Mouse (Mus musculus): ENCODE measurements at regions not wholly inside any gene's neighbourhood (a gene's known extent, or its start where the extent isn't known, plus 50 kb on each side); places are given as distances from the start of the nearest gene placed in this dataset.

DNA sequence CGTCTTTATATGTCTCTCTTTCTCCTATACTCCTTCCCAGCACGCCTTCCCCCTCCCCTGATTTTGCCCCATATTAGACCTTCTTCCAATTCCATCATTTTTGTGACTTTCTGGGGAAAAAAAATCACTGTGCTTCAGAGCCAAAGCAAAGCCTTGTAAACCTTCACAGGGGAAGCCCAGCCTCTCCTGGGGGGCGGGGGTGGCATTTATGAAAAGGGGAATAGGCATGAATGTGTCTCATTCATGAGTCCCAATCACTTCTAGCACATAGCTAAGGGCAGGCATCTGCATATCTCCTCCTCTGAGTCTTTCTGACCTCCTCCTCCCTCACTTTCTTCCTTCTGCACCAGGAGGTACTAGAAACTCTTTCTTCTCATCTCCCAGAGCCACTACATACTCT lies 149.8 kb downstream of the Adamts15 start:
- DNase-seq (ENCODE audit: low spot score in 2 of 2) = no peak

DNA sequence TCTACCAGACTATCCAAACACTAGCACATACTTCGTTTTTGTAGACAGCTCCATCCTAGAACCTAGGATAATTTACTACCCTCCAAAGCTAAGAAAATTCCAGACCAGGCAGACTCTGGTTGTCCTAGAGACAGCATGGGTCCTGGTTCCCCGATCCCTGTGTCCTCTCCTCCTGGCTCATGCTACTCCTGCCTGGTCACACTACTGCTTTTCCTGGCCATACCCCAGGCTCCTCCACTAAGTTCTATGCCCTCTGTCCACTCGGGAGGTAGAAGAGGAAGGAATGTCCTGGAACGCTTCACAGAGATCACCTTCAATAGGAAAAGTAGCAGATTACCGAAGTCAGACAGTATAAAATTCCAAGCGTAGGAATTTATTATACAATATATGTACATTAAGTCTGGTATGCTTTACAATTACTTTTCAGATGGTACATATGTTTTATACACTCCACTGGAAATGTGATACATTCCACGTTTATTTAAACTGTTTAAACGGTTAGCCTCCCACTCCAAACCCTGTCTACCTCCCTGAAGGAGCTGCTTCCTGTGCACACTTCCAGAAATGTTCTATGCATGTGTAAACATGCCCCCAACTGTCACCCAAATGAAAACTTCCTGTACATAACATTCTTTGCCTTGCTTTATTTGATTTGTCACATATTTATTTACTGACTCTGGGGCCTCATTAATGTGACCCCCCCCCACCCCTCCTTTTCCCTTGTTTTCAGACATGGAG lies 151.6 kb downstream of the Adamts15 start:
- no peak for DNase-seq (ENCODE audit: low spot score in 2 of 2)

DNA sequence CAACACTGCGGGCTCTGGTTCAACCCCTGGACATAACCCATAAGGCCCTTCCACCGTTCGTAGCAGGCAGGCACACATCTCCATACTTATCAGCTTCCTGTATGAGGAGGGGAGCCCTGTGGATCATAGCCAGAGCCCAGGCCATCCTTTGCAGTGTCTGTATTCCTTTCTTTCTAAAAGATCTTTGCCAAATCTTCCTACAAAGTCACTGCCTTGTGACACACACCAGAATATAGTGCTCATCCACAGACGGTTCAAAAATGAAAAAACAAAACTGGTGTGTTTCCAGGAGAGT lies 152.9 kb downstream of the Adamts15 start:
- no peak for DNase-seq (ENCODE audit: low spot score in 2 of 2)

DNA sequence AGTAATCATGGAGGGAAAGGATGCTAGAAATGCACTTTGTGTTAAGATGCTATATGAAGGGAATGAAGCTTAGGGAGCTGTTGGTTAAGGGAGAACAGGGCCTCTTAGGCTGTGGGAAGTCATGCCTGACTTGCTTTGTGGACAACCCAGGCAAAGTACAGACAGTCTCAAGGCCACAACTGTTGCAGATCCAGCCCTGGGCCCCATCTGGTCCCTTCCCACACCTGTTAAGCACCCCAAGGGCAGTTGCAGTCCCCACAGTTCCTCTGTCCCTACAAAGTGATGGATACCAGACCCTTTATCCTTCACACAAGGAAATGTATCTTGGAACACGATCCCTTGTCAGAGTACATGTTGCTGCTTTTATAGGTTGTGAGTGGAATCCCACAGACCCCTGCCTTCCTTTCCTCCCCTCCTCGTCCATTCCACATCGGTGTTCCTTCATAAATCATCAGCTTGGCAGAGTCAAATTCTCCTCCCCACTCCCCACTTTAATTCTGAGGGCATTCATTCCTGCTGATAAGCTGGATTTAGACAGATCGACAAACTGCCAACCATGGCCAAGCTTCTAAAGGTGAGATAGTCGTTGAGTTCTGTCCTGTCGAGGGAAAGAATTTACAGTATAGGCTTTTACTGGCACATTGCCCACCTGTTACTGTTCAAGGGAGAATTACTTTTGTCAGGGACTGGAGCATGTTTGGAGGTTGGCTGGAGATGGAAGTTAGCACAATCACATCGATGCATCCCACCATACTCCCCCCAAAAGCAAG lies 153.4 kb downstream of the Adamts15 start:
- no peak for DNase-seq (ENCODE audit: low spot score in 2 of 2)

DNA sequence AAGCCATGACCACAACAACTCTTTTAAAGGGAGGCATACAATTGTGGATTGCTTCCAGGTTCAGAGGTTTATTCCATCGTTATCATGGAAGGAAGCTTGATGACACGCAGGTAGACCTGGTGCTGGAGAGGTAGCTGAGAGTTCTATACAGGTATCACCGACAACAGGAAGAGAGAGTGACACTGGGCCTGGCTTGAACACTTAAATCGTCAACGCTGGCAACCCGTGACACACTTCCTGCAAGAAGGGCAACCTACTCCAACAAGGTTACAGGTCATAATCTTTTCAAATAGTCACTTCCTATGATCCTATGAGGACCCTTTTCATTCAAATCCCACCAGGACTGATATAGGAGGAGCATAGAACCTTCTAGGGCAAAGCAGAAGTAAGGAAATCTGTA lies 155.6 kb downstream of the Adamts15 start:
- no peak for DNase-seq (ENCODE audit: low spot score in 2 of 2)

DNA sequence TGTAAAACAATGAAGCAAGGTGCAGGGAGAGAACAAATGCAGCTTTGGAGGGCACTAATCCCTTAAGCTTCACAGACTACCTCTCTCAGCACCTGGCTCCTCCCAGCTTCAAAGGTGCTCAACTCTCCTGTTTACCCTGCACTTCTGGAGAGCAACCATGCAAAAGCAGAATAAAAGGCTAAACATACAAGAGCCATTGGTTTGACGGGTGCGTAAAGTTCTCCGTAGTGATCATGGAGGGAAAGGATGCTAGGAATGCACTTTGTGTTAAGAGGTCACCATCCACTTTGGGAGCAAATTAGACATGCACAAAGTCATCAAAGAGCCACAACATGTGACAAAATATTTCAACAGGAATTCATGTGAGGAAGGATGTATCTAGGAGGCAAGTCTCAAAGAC lies 156.1 kb downstream of the Adamts15 start:
- DNase-seq (ENCODE audit: low spot score in 2 of 2) = no peak

DNA sequence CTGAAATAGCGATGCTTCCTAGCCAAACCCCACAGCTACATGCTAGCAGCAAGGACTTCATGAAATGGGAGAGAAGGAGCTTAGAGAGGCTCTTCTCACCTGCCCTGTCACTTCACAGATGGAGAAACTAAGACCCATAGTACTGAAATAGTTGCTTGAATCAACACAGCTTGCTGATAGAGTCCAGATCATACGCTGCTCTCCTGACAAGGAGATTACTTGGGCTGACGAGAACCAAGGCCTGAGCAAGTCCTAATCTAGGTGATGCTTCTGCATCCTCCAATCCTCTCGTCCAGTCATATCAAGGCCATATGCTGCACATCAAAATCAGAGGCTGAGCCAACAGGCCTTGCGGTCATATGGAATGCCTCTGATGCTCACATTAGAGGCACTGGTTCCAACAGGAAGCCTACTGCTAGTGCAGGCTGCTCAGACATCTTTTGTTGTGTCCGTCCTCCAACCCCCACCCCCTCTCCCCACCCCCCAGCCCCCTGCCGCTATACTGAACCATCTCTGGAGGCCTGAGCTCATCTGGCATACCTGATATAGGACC lies 157.2 kb downstream of the Adamts15 start:
- DNase-seq (ENCODE audit: low spot score in 2 of 2) = no peak

DNA sequence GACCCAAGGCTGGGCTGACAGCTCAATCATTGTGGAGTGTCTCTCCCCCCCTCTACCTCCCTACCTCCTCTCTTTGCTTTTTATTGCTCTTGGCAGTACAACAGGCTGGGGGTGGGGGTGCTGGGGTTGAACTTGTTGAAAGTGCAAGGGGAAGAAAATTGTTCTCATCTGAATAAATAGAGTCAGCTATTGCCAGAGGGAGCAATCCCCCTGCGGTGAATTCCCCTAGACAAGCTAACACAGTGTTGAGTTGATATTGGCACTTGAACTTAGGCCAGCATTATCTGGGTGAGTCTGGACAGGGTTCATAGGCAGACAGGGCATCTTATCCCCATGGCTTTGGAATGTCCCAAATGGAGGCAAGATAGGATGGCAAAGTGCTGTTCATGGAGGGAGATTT lies 159.3 kb downstream of the Adamts15 start:
- no peak for DNase-seq (ENCODE audit: low spot score in 2 of 2)

DNA sequence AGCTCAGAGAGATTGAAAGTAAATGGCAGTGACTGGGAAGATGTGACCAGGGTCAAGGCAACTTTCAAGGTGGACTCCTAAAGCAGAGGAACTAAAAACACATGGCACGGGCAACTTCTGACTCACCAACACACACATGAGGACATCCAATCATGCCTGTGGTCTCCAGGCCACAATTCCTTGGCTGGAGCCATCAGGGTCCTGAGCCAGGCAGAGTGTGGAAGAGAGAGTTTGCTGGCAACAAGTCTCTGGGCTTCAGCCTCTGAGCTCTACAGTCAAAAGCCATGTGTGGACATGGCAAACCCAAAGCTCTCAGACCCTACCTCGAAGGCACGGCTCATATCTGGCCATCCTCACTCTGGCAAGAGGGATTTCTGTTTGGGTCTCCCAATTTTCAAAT lies 164.1 kb downstream of the Adamts15 start:
- no peak for DNase-seq (ENCODE audit: low spot score in 2 of 2)

DNA sequence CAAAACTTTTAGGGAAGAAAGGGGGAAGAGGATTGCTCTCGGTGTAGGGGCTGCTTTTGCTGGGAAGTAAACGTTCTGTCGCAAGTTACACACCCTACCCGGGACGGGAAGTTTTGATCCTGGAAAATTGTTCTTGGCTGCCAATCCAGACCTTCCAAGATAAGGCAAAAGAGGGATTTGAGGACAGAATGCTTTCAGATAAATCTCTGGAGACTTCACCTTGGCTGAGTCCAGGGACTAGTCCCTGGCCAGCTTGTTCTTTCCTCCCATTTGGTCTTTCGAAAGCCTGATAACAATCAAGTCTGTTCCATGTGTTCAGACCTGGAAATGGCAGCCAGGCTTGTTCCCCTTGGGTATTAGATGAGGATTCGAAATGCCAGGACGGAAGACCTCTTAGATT lies 164.8 kb downstream of the Adamts15 start:
- DNase-seq (ENCODE audit: low spot score in 2 of 2) = no peak

DNA sequence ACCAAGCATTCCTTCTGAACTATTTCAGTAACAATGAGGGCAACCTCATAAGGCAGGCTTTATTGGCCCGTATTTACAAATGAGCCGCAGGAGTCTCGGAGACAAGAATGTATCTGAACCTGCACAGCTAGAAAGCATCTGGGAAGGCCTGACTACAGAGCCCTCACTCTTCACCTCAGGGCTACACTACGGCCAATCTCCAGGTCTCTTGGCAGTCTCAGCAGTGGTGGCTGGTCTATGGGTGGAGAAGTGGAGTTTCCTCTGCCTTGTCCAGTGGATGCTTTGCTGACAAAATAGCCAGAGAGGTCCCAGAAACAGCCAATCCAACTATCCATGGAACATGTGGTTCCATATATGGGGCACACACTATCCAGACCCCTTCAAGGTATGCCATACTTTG lies 165.5 kb downstream of the Adamts15 start:
- no peak for DNase-seq (ENCODE audit: low spot score in 2 of 2)

DNA sequence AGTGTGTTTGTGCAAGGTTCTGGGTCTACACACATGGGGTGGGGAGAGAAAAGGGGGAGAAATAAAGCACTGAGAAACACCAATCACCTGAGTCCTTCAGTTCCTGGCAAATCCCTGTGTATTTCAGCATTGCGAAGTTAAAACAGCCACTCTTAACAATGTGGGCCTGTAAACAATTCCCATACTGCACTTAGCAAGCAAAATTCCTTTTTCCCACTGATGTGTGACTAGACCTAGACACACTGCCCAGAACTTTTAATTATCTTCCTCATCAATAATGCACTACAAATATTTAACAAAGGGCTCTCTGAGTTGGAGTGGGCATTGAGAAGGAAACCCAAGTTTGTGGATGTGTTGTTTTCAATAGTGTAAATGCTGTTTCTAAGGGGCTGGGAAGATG lies 166.7 kb downstream of the Adamts15 start:
- DNase-seq (ENCODE audit: low spot score in 2 of 2) = no peak

DNA sequence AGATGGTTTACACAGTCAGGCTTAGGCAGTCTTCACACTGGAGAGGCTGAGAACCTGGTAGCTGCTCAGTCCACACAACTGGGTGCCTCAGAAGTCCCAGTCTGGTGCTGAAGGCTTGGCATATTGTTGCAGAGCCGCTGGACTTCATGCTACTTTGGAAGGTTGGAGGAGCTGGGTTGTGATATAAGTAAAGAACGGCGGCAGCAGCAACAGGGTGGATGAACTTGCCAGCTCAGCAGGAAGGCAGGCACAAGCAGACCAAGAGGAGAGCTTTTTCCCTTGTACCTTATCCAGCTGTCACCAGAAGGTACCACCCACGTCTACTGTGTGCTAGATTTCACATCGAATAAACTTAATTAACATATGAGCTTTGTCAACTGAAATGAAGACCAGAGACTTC lies 167.4 kb downstream of the Adamts15 start:
- no peak for DNase-seq (ENCODE audit: low spot score in 2 of 2)

DNA sequence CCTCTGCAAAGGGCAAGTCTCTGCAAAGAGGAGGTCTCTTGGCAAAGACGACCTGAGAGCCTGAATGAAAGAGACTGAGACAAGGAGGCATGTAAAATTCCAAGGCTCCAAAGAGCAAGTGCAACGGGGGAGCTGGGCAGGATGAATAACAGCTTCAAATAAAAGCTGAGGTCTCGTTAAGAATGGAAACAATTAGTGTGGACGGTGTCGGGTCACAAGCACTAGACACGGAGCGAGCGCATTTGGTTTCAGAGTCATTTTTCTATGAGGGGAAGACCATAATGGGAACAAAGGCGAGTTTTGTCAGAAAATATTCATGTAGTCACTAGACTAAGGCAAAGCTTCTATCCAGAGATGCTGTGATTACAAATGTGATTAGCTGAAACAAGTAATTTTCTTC lies 178.8 kb downstream of the Adamts15 start:
- DNase-seq (ENCODE audit: low spot score in 2 of 2) = no peak

DNA sequence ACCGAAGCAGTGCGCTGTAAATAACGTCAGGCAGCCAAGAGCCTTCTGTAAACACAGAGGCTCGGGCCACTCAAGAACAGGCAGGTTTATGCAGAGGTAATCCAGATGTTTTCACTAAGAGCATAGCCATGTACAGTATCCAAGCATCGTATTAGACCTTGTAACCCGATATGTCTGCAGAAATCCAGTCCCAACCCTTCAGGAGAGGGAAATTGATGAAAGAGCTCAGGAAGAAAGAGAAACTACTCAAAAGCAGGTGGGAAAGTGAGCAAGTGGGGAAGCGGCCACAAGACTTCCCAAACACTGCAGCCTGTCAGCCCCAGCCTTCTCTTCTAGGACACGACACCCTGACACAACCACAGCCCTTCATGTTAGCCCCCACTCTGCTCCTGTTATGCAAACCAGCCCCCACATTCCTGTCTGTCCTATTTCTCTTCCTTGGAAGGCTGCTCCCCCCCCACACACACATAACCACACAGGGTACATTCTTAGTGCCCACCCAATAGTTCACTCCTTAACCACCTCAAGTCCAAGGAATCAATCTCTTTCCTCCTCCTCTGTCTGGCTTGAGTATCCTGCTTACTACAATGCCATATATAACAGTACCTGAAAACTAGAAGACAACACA lies 179.7 kb downstream of the Adamts15 start:
- no peak for DNase-seq (ENCODE audit: low spot score in 2 of 2)

DNA sequence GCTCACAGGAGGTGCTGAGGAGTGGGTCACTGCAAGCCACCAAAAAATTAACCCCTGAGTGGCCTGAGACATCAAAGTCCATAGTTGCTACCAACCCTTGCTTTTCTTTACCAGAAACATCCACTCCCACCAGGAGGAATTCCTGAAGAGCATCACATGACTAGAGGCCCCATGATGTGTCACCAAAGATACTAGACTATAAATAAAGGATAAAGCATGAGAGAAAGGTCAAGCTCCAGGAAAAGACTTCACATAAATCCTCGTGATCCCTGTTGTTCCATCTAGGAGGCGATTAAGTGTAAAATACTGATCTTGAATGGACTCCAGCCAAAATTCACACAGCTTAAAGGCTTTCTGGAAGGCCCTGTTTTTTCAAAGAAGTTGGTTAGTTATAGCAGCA lies 190.6 kb downstream of the Adamts15 start:
- no peak for DNase-seq (ENCODE audit: low spot score in 2 of 2)

DNA sequence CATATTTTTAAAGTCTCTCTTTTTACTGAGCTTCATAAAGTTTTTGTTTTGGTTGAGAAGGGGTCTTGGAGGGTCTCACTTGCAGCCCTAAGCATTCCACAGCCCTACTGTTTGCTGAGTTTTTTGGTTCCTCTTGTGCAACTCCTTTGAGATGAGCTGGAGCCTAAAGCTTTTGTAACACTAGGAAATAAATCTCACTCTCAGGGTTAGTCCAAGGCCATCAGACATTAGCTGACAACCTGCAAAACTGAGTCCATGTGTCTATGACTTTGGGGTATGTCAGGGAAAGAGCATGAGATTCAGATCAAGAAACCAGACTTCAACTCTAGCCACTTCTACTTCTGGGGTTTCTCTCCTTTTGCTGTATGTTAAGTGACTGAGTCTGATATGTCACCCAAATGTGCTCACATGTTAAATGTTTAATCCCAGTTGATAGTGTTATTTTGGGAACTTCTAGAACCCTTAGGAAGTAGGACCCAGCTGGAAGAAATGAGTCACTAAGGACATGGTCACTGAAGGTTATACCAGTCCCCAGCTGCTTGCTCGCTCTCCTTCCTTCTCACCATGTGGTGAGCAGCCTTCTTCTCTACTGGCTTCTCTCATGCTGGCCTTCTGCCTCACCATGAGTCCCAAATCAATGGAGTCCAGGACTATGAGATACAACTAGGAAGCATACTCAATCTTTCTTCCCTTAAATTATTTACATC lies 198.7 kb downstream of the Adamts15 start:
- no peak for DNase-seq (ENCODE audit: low spot score in 2 of 2)

DNA sequence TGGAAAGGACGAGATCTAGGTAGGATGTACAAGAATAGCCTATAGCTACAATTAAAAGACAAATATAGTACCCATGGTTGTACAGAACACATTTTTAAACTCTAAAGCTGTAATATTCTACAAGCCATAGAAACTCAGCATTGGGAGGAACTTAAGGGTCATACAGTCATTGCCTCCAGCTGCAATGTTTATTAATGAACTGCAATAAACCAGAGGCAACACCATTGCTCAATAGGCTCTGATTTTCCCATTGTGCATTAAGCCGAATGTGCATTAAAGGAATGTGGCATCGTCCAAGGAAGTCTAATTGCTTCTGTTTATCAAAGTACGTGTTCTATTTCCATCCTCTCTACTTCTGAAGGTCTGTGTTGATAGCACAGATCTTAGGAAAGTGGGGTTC lies 200.4 kb downstream of the Adamts15 start:
- no peak for DNase-seq (ENCODE audit: low spot score in 2 of 2)

DNA sequence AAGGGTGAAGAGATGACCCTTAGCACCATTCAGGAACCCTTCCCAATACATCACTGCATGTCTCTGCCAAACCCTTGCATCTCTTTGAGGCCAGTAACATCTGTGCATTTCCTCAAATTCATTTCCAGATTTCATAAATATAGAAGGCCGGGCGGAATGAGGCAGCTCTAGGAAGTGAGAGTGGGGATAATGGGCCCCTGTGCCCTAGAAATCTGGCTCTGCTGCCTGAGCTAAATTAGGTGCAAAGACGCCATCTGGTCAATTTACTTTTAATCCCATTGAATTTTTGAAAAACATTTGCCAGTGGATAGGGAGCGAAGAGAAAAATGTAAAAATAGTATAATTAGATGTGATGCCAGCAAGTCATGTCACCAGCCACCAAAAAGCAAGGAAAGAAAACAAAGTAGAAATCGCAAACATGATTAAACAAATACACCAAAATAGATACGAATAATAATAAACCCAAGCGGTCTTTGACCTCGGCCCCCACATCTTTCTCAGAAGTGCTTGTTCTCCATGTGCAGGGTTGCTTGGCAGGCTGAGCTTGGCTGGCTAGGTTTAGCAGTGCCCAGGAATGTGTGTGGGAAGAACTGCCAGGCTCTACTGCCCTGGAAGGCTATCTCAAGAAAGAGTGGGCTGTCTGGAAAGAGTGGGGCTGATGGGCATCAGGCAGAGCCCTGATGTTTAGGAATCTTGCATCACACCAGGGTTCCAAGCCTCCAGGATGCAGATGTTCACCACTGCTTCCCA lies 205.7 kb downstream of the Adamts15 start:
- DNase-seq (ENCODE audit: low spot score in 2 of 2) = no peak

DNA sequence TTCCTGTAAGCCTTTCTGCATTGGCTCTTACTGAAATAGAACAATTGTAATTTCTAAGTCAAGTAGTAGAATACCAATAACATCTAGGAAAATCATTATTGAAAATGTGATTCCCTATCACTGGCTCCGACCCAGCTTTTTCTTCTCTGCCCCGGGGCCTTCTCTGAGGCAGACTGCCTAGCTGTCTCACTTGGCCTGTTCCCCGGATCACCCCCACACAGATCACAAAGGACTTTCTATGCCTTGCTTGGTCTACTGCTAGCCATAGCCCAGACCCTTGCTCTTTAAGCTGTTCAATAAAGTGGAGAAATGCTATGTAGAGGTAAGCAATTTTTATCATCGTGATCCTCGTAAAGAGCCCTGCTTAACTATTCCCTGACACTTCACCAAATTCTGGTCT lies 212.1 kb downstream of the Adamts15 start:
- no peak for DNase-seq (ENCODE audit: low spot score in 2 of 2)

DNA sequence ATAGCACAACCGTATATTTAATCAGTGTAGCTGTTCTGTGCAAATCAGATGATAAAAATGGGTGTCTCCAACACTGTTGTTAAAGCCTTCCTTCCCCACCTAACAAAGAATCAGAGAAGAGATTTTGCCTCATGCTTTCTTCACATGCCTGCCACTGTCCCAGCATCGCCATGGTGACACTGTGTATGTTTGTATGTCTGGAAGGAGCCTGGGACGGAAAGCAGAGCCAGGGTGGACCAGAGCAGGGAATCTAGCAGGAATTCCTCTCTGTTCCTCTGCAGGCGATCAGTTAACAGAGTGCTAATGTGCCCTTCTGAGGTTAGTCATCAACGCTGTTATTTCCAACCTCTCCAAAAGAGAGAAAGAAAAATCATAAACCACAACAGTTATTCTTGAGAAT lies 222.4 kb downstream of the Adamts15 start:
- no peak for DNase-seq (ENCODE audit: low spot score in 2 of 2)

All from left cerebral cortex, adult 8-10 months (tissue).